Mouse (Mus musculus) ES-Bruce4 (cell line): Measurements from ENCODE around the gene Irf2.

ENCODE experiments used
- CTCF ChIP-seq: IDR thresholded peaks from one replicate; pipeline ENCODE4 v1.8.1; 2011; ENCODE audit warnings: low read depth, low read length
- POLR2A ChIP-seq: IDR thresholded peaks from one replicate; pipeline ENCODE4 v1.8.1; 2011; ENCODE audit warnings: low read length; ENCODE audit not compliant: insufficient read depth

- no peak for TF ChIP-seq CTCF
- no peak for TF ChIP-seq POLR2A
Observed at GRCm38 (mm10) chr8:46750566-46750965, 11.0 kb downstream of the Irf2 start.
